Mouse (Mus musculus) stomach, embryonic 16.5 days (tissue): ENCODE measurements around the gene Ppfibp1. TPM values are rescaled to one million over a fixed set of nuclear protein-coding genes. Genes with fewer than 3 reads are reported as not detected.
A peak's percentile ranks its signal among the peaks of the same experiment; 100 is the strongest.
"Not testable (repeated sequence)": the region's sequence is repeated elsewhere in the genome, so short reads cannot be mapped to it uniquely, and the experiment has no call there.

Experiments used
- ATAC-seq: fragments of 200-750 bp; cut with Nextera tagmentation; 2 replicates; pipeline ENCODE4 v1.8.0; 2017; ENCODE audit warnings: moderate number of reproducible peaks, moderate TSS enrichment; ENCODE audit not compliant: insufficient read depth, low FRiP score
- H3K27ac ChIP-seq: fragments of 300-500 bp; sonication (generic); 2 replicates; pipeline ENCODE4 v1.5.1; 2014; ENCODE audit warnings: low read length
- H3K27me3 ChIP-seq: fragments of 300-500 bp; sonication (generic); 2 replicates; pipeline ENCODE4 v1.6.1; 2014; ENCODE audit warnings: low read length, control low read depth, mixed read lengths; ENCODE audit not compliant: control insufficient read depth, insufficient read depth
- H3K36me3 ChIP-seq: fragments of 300-500 bp; sonication (generic); 2 replicates; pipeline ENCODE4 v1.6.1; 2014; ENCODE audit warnings: low read length; ENCODE audit not compliant: control insufficient read depth, insufficient read depth
- H3K4me1 ChIP-seq: fragments of 300-500 bp; sonication (generic); 2 replicates; pipeline ENCODE4 v1.6.1; 2014; ENCODE audit warnings: low read length, control low read depth, mixed read lengths; ENCODE audit not compliant: control insufficient read depth, insufficient read depth
- H3K4me2 ChIP-seq: fragments of 300-500 bp; sonication (generic); 2 replicates; pipeline ENCODE4 v1.6.1; 2014; ENCODE audit warnings: low read depth, low read length, mixed read lengths
- H3K4me3 ChIP-seq: fragments of 300-500 bp; sonication (generic); replicated peaks from 2 replicates; pipeline ENCODE4 v1.5.1; 2014; ENCODE audit warnings: mild to moderate bottlenecking, low read length
- H3K9ac ChIP-seq: fragments of 300-500 bp; sonication (generic); 2 replicates; pipeline ENCODE4 v1.6.1; 2014; ENCODE audit warnings: low read length
- H3K9me3 ChIP-seq: fragments of 300-500 bp; sonication (generic); replicated peaks from 2 replicates; pipeline ENCODE4 v1.6.1; 2016; ENCODE audit warnings: low read length, control low read depth; ENCODE audit not compliant: control insufficient read depth
- WGBS: fragments of 180-500 bp; shearing (Covaris S2); extraction: QIAGEN DNeasy Blood & Tissue Kit; methylation state at CpG from one replicate; pipeline ENCODE4 v1.1.7; 2014; 5-methylcytosine and 5-hydroxymethylcytosine counted together
- polyA plus RNA-seq: library from polyadenylated mRNA; unstranded; fragments of >200 nt; fragmentation: Nextera tagmentation; extraction: Ambion mirVana; gene quantifications from 2 replicates; pipeline ENCODE4 v1.2.1, GENCODE M21; 2015

Gene Ppfibp1
- polyA plus RNA-seq, 1 experiment from 2014 or later = 51.4 TPM

DNA sequence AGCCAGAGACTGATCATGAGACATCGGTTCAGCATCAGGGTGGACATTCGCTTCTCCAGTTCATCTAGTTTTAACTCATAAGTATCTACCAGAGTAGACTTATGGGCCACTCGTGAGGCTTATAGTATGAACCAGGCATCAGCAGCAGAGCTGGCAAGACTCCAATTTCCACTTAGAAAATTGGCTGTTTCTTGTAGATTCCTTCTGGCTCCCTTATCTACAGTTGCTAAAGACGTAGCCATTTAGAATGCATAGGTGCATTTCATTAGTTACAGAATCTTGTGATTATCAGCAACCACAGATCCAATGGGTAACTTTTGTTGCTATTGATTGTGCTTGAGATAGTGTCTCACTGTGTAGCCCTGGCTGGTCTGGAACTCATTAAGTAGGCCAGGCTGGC is 35.5 kb upstream of the Ppfibp1 start:
- ATAC-seq = no peak
- 58% methylated on average over 4 of the region's 4 CpGs for whole genome bisulfite sequencing
- no peak overlapping the region for H3K27ac ChIP-seq
- no peak overlapping the region for H3K9ac ChIP-seq
- H3K27me3 ChIP-seq = no peaks in the 10 kb centered on the region
- no peaks in the 10 kb centered on the region for H3K36me3 ChIP-seq
- peaks cover 3% of the 10 kb centered on the region; the same call in 1 of the 2 replicates for H3K9me3 ChIP-seq
- H3K4me2 ChIP-seq = no peak overlapping the region
- H3K4me1 ChIP-seq = no peaks in the 10 kb centered on the region
- H3K4me3 ChIP-seq = no peak overlapping the region

DNA sequence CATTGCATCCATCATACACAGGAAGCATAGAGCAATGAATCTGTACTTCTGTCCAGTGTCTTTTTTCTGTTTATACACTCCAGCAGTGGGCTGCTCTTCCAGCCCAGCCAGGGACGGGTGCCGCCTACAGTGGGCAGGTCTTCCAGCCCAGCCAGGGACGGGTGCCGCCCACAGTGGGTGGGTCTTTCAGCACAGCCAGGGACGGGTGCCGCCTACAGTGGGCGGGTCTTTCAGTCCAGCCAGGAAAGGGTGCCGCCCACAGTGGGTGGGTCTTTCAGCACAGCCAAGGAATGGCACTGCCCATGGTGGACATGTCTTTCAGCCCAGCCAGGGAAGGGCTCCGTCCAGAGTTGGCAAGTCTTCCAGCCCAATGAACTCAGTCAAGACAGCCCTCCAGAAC is 33.1 kb upstream of the Ppfibp1 start:
- no peak overlapping the region for H3K4me2 ChIP-seq
- 93% methylated on average over 9 of the region's 9 CpGs for WGBS
- H3K36me3 ChIP-seq = no peaks in the 10 kb centered on the region
- H3K27ac ChIP-seq = no peak overlapping the region
- no peak overlapping the region for H3K9ac ChIP-seq
- H3K27me3 ChIP-seq = no peaks in the 10 kb centered on the region
- H3K4me1 ChIP-seq = no peaks in the 10 kb centered on the region
- peak; percentile 67; the same call in 1 of the 2 replicates for ATAC-seq
- no peak overlapping the region for H3K4me3 ChIP-seq
- H3K9me3 ChIP-seq = peaks cover 3% of the 10 kb centered on the region; the same call in 1 of the 2 replicates

DNA sequence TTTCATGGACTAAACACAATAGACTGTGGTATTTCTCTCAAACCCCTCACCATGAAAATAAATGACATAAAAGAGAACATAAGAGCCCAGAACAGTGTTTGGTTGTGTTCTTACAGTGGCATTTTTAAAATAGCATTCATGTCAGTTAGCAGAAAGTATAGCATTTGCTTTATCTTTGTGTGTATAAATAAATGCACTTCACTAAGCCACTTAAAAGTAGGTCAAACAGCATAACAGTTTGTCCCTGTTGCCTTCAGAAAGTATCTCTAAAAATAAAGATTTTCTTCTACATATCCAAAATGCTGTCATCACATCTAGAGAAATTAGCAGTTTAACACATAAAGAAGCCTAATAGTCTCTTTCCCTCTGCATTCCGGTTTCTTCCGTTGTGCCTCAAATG is 30.9 kb upstream of the Ppfibp1 start:
- no peak overlapping the region for H3K4me3 ChIP-seq
- H3K4me1 ChIP-seq = no peaks in the 10 kb centered on the region
- H3K36me3 ChIP-seq = no peaks in the 10 kb centered on the region
- ATAC-seq = no peak
- H3K4me2 ChIP-seq = no peak overlapping the region
- no peaks in the 10 kb centered on the region for H3K27me3 ChIP-seq
- H3K27ac ChIP-seq = no peak overlapping the region
- WGBS = 94% methylated on average over 2 of the region's 2 CpGs
- H3K9me3 ChIP-seq = peaks cover 3% of the 10 kb centered on the region; the same call in 1 of the 2 replicates
- no peak overlapping the region for H3K9ac ChIP-seq

GRCm38 (mm10) chr6:146863154-146863553 is 25.1 kb upstream of the Ppfibp1 start:
- Histone ChIP-seq H3K4me3 (no peak overlapping the region), H3K4me2 (no peak overlapping the region), H3K9ac (no peak overlapping the region), H3K36me3 (no peaks in the 10 kb centered on the region), H3K9me3 (no peaks in the 10 kb centered on the region; the same call in 1 of the 2 replicates), H3K4me1 (no peaks in the 10 kb centered on the region), H3K27me3 (no peaks in the 10 kb centered on the region), H3K27ac (no peak overlapping the region)
- WGBS = 82% methylated on average over 2 of the region's 2 CpGs
- no peak for ATAC-seq

DNA sequence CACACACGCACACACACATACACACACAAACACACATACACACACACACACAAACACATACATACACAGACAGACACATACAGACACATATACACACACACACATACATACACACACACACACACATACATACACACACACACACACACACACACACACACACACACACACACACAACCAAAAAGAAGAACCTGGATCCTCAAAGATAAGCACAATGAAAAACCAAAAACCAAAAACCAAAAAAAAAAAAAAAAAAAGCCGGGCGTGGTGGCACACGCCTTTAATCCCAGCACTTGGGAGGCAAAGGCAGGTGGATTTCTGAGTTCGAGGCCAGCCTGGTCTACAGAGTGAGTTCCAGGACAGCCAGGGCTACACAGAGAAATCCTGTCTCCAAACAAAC is 23.9 kb upstream of the Ppfibp1 start:
- H3K4me3 ChIP-seq, H3K4me2 ChIP-seq, H3K9me3 ChIP-seq, H3K27ac ChIP-seq, H3K9ac ChIP-seq, H3K36me3 ChIP-seq, H3K4me1 ChIP-seq, H3K27me3 ChIP-seq, ATAC-seq: not testable (repeated sequence)
- 80% methylated on average over 3 of the region's 5 CpGs for whole genome bisulfite sequencing

- H3K9ac ChIP-seq = no peak overlapping the region
- H3K9me3 ChIP-seq = no peaks in the 10 kb centered on the region; the same call in 1 of the 2 replicates
- no peak overlapping the region for H3K4me3 ChIP-seq
- ATAC-seq = no peak
- no peaks in the 10 kb centered on the region for H3K36me3 ChIP-seq
- H3K27me3 ChIP-seq = no peaks in the 10 kb centered on the region
- H3K4me1 ChIP-seq = no peaks in the 10 kb centered on the region
- H3K4me2 ChIP-seq = no peak overlapping the region
- 85% methylated on average over 4 of the region's 4 CpGs for WGBS
- no peak overlapping the region for H3K27ac ChIP-seq
These were observed 22.6 kb upstream of the Ppfibp1 start for GRCm38 (mm10) chr6:146865701-146866100.

DNA sequence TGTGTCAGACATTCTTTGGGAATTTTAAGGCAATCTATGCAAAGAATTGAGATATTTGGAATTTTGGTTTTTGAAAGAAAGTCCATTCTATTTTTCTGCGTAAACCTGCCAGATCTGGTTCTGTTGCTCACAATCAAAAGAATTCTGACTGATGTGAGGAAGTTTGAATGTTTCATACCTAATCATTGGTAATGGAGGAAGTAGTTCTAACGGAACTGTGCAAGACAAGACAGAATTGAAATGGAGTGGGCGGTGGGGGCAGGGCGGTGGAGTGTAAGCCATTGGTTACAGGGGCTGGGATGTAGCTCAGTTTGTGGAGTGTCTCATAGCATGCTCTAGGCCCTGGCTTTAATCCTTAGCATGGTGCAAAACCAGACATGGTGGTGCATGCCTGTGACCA is 16.3 kb upstream of the Ppfibp1 start:
- H3K36me3 ChIP-seq = no peaks in the 10 kb centered on the region
- no peaks in the 10 kb centered on the region for H3K27me3 ChIP-seq
- no peak overlapping the region for H3K9ac ChIP-seq
- H3K9me3 ChIP-seq = peaks cover 3% of the 10 kb centered on the region
- no peak overlapping the region for H3K27ac ChIP-seq
- no peaks in the 10 kb centered on the region for H3K4me1 ChIP-seq
- ATAC-seq = no peak
- H3K4me3 ChIP-seq = no peak overlapping the region
- H3K4me2 ChIP-seq = no peak overlapping the region
- WGBS = 85% methylated on average over 4 of the region's 4 CpGs

GRCm38 (mm10) chr6:146874415-146874814 is 13.9 kb upstream of the Ppfibp1 start:
- ATAC-seq = no peak

GRCm38 (mm10) chr6:146876820-146877219 is 11.5 kb upstream of the Ppfibp1 start:
- Histone ChIP-seq H3K9ac (no peak overlapping the region), H3K27me3 (no peaks in the 10 kb centered on the region), H3K4me1 (no peaks in the 10 kb centered on the region), H3K9me3 (peaks cover 6% of the 10 kb centered on the region), H3K27ac (no peak overlapping the region), H3K4me3 (no peak overlapping the region), H3K36me3 (no peaks in the 10 kb centered on the region), H3K4me2 (no peak overlapping the region)
- 92% methylated on average over 2 of the region's 2 CpGs for WGBS
- ATAC-seq = no peak

More at GRCm38 (mm10) chr6:146874415-146874814, 13.9 kb upstream of the Ppfibp1 start:
- Histone ChIP-seq H3K27ac (no peak overlapping the region), H3K4me1 (no peaks in the 10 kb centered on the region), H3K4me2 (no peak overlapping the region), H3K27me3 (no peaks in the 10 kb centered on the region), H3K9me3 (peaks cover 6% of the 10 kb centered on the region), H3K4me3 (no peak overlapping the region), H3K9ac (no peak overlapping the region), H3K36me3 (no peaks in the 10 kb centered on the region)
- 86% methylated on average over 6 of the region's 6 CpGs for WGBS
